Mouse (Mus musculus): ENCODE measurements around the gene Eci2. TPM values are rescaled to one million over a fixed set of nuclear protein-coding genes. Genes with fewer than 3 reads are reported as not detected.

Eci2 gene
- polyA plus RNA-seq (2015; fragmentation: Nextera tagmentation; extraction: Ambion mirVana), result 134 and 135 TPM in 2 replicates

DNA sequence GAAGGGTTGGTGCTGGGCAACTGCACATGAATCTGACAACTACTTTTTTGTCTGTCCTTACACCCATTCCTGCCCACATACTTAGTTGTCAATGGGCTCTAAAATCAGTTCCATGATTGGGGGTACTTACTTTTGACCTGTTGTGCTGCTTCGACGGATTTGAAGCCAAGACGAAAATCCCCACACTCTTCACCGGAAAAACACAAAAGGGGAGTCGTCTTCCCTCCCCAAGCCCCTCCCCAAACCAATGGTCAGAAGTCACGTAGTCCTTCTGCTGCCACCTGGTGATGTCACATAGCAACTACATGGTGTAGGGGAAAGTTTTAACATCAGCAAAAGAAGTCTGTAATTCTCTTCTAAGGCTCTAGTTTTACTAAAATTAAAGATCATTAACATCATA is at the start of gene Eci2:
Eci2 (minus strand) TSS at position 218 of the 400 bp plus-strand sequence.
- WGBS, result 8% methylated on average over 6 of the region's 6 CpGs
- peak within 1 kb of the TSS; percentile 39 for H3K4me3 ChIP-seq
- no peaks in the 10 kb centered on the region for H3K36me3 ChIP-seq
- peaks cover 2% of the 10 kb centered on the region; the same call in 1 of the 2 replicates for H3K4me1 ChIP-seq (replicated peaks)
- ATAC-seq (replicated peaks; ENCODE audit: insufficient number of reproducible peaks, insufficient read depth, low FRiP score, low read depth), result no peak
- H3K9ac ChIP-seq, result no peak within 1 kb of the TSS
- H3K27ac ChIP-seq, result no peak within 1 kb of the TSS
- no peaks in the 10 kb centered on the region for H3K9me3 ChIP-seq (replicated peaks)
- no peaks in the 10 kb centered on the region for H3K27me3 ChIP-seq
- peak within 1 kb of the TSS; percentile 53 for H3K4me2 ChIP-seq

DNA sequence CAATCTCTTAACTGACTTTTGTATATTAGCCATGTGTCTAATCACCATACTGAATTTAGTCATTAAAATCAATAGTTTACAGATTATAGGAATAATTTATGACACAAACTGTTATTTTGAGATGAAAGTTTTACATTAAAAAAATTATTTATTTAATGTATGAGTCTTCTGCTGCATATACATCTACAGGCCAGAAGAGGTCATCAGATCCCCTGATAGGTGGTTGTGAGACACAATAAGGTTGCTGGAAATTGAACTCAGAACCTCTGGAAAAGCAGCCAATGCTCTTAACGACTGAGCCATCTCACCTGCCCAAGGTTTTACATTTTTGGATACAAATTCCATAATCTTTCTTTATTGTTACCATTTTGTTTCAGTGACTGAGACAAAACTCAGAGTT is 48.0 kb upstream of the Eci2 start:
- H3K4me2 ChIP-seq, result no peak overlapping the region
- H3K9ac ChIP-seq, result no peak overlapping the region
- H3K36me3 ChIP-seq, result no peaks in the 10 kb centered on the region
- WGBS, result 53% methylated on average over 1 of the region's 1 CpGs
- H3K4me1 ChIP-seq (replicated peaks), result no peaks in the 10 kb centered on the region
- ATAC-seq (replicated peaks; ENCODE audit: insufficient number of reproducible peaks, insufficient read depth, low FRiP score, low read depth), result no peak
- no peak overlapping the region for H3K27ac ChIP-seq
- no peaks in the 10 kb centered on the region for H3K27me3 ChIP-seq
- H3K9me3 ChIP-seq (replicated peaks), result no peaks in the 10 kb centered on the region
- H3K4me3 ChIP-seq, result no peak overlapping the region

DNA sequence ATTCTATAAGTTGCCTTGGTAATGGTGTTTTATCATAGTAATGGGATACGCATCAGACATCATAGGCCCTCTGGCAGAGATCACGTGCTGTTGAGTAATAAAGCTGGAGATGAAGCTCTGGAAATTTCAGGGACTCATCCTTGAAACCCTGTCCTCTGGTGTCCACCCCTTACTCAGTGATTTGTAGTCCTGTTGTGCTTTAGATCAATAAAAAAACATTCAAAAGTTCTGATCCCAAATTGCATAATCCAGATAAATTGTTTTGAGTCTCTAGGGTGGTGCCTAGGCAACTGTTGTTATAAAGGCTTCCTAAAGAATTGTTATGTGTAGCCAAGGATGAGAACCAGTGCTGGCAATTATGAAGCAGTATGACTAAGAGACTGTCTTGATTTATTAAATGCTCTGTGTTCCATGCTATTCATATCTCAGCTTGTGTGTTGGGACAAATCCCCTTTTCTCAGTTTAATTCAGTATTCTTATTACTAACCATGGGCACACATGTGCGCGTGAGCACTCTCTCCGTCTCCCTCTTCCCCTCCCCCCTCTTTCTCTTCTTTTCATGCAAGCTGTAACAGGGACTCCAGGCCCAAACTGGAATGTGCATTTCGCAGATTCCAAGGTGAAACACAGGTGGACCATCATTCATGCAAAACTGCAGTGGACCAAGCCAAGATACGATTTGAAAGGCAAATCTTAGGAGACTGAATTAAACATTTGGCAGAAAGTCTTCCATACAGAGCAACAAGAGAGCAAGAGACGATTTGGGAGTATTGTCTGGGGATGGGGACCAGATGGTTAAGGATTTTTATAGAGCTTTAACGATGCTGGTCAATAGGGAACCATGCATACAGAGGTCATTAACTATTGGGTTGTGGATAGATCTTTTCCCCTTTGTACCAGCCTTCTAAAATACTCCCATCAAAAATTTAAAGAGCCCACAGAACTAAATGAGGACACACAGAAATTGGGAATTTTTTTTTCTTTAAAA is 43.9 kb upstream of the Eci2 start:
- Histone ChIP-seq H3K27ac (no peak overlapping the region), H3K27me3 (no peaks in the 10 kb centered on the region), H3K4me1 (replicated peaks) (no peaks in the 10 kb centered on the region; the same call in 1 of the 2 replicates), H3K4me2 (no peak overlapping the region), H3K36me3 (no peaks in the 10 kb centered on the region), H3K4me3 (no peak overlapping the region), H3K9me3 (replicated peaks) (no peaks in the 10 kb centered on the region), H3K9ac (no peak overlapping the region)
- no peak for ATAC-seq (replicated peaks; ENCODE audit: insufficient number of reproducible peaks, insufficient read depth, low FRiP score, low read depth)
- WGBS, result 78% methylated on average over 9 of the region's 9 CpGs

DNA sequence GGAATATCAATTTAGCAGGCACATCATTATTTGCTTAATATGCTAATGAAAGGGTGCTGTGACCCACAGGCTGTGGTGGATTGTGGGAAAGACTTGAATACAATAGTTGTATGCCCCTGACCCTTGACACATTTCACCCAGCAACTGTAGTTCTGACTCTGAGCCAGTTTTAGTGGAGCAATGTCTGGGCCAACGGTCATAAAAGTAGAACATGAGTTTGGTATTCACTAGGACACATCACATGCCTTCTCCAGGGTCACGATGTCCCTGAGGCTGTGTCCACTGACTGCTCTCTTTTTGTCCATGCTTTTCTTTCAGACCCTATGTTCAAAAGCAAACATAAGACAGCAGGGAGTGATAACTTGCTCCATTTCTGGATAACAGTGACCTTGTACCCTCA is 40.2 kb upstream of the Eci2 start:
- H3K9me3 ChIP-seq (replicated peaks), result no peaks in the 10 kb centered on the region
- no peak overlapping the region for H3K27ac ChIP-seq
- H3K4me3 ChIP-seq, result no peak overlapping the region
- no peaks in the 10 kb centered on the region for H3K36me3 ChIP-seq
- H3K27me3 ChIP-seq, result no peaks in the 10 kb centered on the region
- 64% methylated on average over 2 of the region's 2 CpGs for WGBS
- H3K4me2 ChIP-seq, result no peak overlapping the region
- H3K9ac ChIP-seq, result no peak overlapping the region
- no peaks in the 10 kb centered on the region; the same call in 1 of the 2 replicates for H3K4me1 ChIP-seq (replicated peaks)
- no peak for ATAC-seq (replicated peaks; ENCODE audit: insufficient number of reproducible peaks, insufficient read depth, low FRiP score, low read depth)

DNA sequence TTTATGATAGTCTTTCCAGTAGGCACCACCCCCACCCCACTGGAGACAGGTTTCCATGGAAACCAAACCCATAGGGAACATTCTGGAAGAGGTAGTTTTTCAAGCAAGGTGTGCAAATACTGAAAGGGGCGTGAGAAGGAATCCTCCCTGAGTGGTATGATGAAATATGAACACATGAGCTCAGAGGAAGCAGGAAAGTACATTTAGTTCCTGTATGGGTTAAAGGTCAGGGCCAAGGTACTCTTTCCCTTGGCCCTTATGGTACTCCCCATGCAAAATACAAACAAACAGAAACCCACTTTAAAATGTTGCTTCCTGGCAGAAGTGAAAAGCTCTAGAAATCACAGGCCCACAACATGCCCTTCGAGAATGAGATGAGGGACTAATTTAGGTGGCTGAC is 39.1 kb upstream of the Eci2 start:
- ATAC-seq (replicated peaks; ENCODE audit: insufficient number of reproducible peaks, insufficient read depth, low FRiP score, low read depth), result no peak
- H3K4me3 ChIP-seq, result no peak overlapping the region
- 65% methylated on average over 2 of the region's 2 CpGs for WGBS

DNA sequence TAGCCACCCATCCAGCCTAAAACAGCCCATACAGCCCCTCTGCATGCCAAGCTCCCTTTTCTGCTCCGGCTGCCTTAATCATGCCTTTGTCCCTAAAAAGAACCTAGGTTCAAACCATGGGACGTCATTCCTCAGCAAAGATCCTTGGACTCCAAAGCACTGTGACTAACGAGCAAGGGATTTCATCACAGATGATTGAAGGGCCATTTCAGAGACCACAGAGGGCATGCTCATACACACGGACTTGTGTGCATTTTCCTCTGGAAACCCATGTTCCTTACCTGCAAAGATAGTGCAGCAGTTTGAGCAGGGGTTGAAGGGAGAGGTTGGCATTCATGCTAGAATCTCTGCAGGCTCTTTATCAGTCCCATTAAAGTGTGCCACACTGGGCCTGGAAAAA is 37.5 kb upstream of the Eci2 start:
- 65% methylated on average over 4 of the region's 4 CpGs for WGBS
- H3K27ac ChIP-seq, result no peak overlapping the region
- H3K4me3 ChIP-seq, result no peak overlapping the region
- H3K9ac ChIP-seq, result no peak overlapping the region
- no peaks in the 10 kb centered on the region for H3K9me3 ChIP-seq (replicated peaks)
- no peaks in the 10 kb centered on the region; the same call in 1 of the 2 replicates for H3K4me1 ChIP-seq (replicated peaks)
- H3K4me2 ChIP-seq, result no peak overlapping the region
- ATAC-seq (replicated peaks; ENCODE audit: insufficient number of reproducible peaks, insufficient read depth, low FRiP score, low read depth), result no peak
- H3K36me3 ChIP-seq, result no peaks in the 10 kb centered on the region
- no peaks in the 10 kb centered on the region for H3K27me3 ChIP-seq

More for the DNA sequence above, 39.1 kb upstream of the Eci2 start:
- no peak overlapping the region for H3K27ac ChIP-seq
- no peaks in the 10 kb centered on the region; the same call in 1 of the 2 replicates for H3K4me1 ChIP-seq (replicated peaks)
- H3K4me2 ChIP-seq, result no peak overlapping the region
- no peak overlapping the region for H3K9ac ChIP-seq
- no peaks in the 10 kb centered on the region for H3K9me3 ChIP-seq (replicated peaks)
- H3K27me3 ChIP-seq, result no peaks in the 10 kb centered on the region
- no peaks in the 10 kb centered on the region for H3K36me3 ChIP-seq

DNA sequence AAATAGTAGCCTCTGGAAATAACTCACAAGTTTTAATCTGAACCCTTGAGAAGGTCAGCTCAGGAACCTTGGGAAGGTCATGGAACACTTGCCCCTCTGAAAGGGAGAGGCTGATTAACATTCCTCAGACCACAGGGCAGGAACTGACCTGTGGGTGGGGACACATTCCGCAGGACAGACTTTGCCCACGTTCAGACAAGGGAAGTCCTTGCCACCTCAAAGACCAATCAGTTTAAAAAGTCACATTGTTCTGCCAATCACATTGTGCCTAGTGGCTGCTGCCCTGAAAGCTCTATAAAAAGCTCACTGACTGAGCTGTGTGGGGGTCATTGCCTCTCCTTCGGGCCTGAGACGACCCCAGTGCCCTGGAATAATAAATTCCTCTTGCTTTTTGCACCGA is 31.2 kb upstream of the Eci2 start:
- H3K27me3 ChIP-seq, result no peaks in the 10 kb centered on the region
- H3K9ac ChIP-seq, result no peak overlapping the region
- no peaks in the 10 kb centered on the region for H3K4me1 ChIP-seq (replicated peaks)
- no peaks in the 10 kb centered on the region for H3K36me3 ChIP-seq
- no peak for ATAC-seq (replicated peaks; ENCODE audit: insufficient number of reproducible peaks, insufficient read depth, low FRiP score, low read depth)
- 14% methylated on average over 5 of the region's 5 CpGs for WGBS
- no peak overlapping the region for H3K4me3 ChIP-seq
- no peaks in the 10 kb centered on the region for H3K9me3 ChIP-seq (replicated peaks)
- no peak overlapping the region for H3K4me2 ChIP-seq
- no peak overlapping the region for H3K27ac ChIP-seq

DNA sequence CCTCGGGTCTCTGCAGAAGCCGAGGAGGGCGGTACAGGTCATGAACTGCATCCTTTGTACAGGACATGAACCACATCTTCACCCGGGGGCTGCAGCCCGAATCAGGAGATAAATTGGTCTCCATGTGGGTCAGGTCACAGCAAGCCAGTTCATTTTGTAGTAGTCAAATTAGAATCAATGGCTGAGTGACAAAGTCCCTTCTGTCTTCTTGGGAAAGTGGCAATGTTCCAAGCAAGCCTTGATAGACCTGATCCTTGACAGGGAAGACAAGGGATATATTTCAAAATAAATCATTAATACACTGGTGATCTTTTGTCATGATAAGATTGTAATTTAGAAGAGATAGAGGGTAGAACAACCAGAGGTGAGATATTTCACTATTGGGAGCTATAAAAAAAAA is 9.6 kb upstream of the Eci2 start:
- H3K9me3 ChIP-seq (replicated peaks), result no peaks in the 10 kb centered on the region
- H3K4me3 ChIP-seq, result no peak overlapping the region
- no peak for ATAC-seq (replicated peaks; ENCODE audit: insufficient number of reproducible peaks, insufficient read depth, low FRiP score, low read depth)
- no peaks in the 10 kb centered on the region for H3K4me1 ChIP-seq (replicated peaks)
- H3K9ac ChIP-seq, result no peak overlapping the region
- no peak overlapping the region for H3K4me2 ChIP-seq
- H3K27me3 ChIP-seq, result no peaks in the 10 kb centered on the region
- H3K27ac ChIP-seq, result no peak overlapping the region
- 59% methylated on average over 5 of the region's 5 CpGs for WGBS
- H3K36me3 ChIP-seq, result no peaks in the 10 kb centered on the region

DNA sequence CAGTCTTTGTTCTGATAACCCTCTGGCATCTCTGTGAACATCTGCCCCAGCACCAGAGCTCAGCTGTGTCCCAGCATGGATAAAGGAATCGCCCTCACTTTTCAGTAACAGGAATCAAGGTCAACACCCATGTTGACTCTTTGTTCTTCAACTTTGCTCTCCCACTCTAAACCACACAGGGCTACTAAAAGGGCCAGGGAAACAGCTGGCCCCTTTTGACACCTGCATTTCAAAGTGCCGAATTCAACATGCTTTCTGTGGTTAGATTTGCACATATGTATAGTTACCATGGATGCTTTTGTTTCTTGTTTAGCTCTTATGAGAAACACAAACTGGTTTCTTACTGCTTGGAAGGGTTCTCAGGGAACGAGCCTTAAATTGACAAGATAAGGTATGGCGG is 8.8 kb upstream of the Eci2 start:
- H3K4me2 ChIP-seq, result no peak overlapping the region
- H3K4me1 ChIP-seq (replicated peaks), result no peaks in the 10 kb centered on the region
- no peaks in the 10 kb centered on the region for H3K27me3 ChIP-seq
- no peaks in the 10 kb centered on the region for H3K36me3 ChIP-seq
- H3K4me3 ChIP-seq, result no peak overlapping the region
- no peak for ATAC-seq (replicated peaks; ENCODE audit: insufficient number of reproducible peaks, insufficient read depth, low FRiP score, low read depth)
- WGBS, result 68% methylated on average over 4 of the region's 4 CpGs
- H3K9ac ChIP-seq, result no peak overlapping the region
- H3K27ac ChIP-seq, result no peak overlapping the region
- no peaks in the 10 kb centered on the region for H3K9me3 ChIP-seq (replicated peaks)

DNA sequence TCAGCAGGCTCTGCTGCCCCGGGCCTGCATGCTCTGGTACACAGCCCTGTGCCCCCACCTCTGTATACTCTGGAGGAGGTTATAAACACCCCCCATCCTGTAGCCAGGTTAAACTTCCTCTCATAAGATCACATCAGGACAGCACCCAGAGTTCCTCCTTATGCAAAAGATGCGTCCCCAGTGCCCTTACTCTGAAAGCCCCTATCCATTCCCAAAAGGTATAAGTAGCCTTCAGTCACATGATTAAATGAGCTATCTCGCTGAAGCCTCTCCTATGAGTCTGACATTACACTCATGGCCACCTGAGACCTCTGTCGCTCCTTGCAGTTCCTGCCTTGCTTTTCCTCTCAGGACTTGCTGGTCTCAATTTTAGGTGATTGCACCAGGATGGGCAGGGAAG is 6.7 kb upstream of the Eci2 start:
- H3K4me2 ChIP-seq, result no peak overlapping the region
- H3K4me3 ChIP-seq, result no peak overlapping the region
- 71% methylated on average over 4 of the region's 4 CpGs for WGBS
- no peak for ATAC-seq (replicated peaks; ENCODE audit: insufficient number of reproducible peaks, insufficient read depth, low FRiP score, low read depth)
- H3K9me3 ChIP-seq (replicated peaks), result no peaks in the 10 kb centered on the region
- H3K4me1 ChIP-seq (replicated peaks), result no peaks in the 10 kb centered on the region
- H3K36me3 ChIP-seq, result no peaks in the 10 kb centered on the region
- H3K9ac ChIP-seq, result no peak overlapping the region
- H3K27ac ChIP-seq, result no peak overlapping the region
- H3K27me3 ChIP-seq, result no peaks in the 10 kb centered on the region

DNA sequence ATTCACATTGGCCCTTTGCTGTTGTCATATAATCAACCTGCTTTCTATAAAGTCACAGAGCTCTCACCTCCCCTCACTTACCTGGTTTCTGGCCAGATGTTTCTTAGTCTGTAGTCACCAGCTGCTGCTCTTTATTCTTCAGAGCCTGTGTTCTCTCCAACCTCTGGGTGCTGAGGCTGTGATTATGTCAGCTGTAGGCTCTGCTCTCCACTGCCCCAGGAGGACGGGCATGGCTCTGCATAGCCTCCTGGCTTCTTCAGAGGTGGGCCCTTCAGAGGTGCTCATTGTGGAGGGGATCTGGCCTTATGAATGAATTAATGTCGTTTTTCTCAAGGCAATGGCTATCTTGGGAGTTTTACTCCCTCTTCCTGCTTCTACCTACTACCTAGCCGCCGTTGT is 4.8 kb upstream of the Eci2 start:
- Histone ChIP-seq H3K4me1 (replicated peaks) (peaks cover 2% of the 10 kb centered on the region; the same call in 1 of the 2 replicates), H3K36me3 (no peaks in the 10 kb centered on the region), H3K9me3 (replicated peaks) (no peaks in the 10 kb centered on the region), H3K4me2 (no peak overlapping the region), H3K9ac (no peak overlapping the region), H3K27me3 (no peaks in the 10 kb centered on the region), H3K4me3 (no peak overlapping the region), H3K27ac (no peak overlapping the region)
- 71% methylated on average over 4 of the region's 4 CpGs for WGBS
- ATAC-seq (replicated peaks; ENCODE audit: insufficient number of reproducible peaks, insufficient read depth, low FRiP score, low read depth), result no peak

Data from heart, embryonic 15.5 days (tissue).